Mouse (Mus musculus): ENCODE measurements around the gene Golt1b.

GRCm38 (mm10) chr6:142379961-142380360 lies 7.1 kb upstream of the Golt1b start:
- TF ChIP-seq CTCF (IDR thresholded peaks at IDR 0.05; ENCODE audit: low read depth, low read length): no peak
- TF ChIP-seq POLR2A (IDR thresholded peaks at IDR 0.05; ENCODE audit: extremely low read depth, insufficient read depth, low read length): no peak

All from liver, adult 2 months (tissue).